Mouse (Mus musculus) large intestine, adult 2 months (tissue): Measurements from ENCODE around the gene Peli3. TPM values are rescaled to one million over a fixed set of nuclear protein-coding genes. Genes with fewer than 3 reads are reported as not detected.

Source experiments
- DNase-seq: peaks from one replicate; pipeline ENCODE4 v3.0.0-alpha.2; 2012; ENCODE audit warnings: low read depth, low spot score
- WGBS: fragments of 180-500 bp; shearing (Covaris S2); methylation state at CpG from one replicate; pipeline ENCODE4 v1.1.7; 2018; 5-methylcytosine and 5-hydroxymethylcytosine counted together
- polyA plus RNA-seq: library from polyadenylated mRNA; depleted of rRNA; stranded (reverse); fragments of >200 nt; gene quantifications from 2 replicates; pipeline ENCODE4 v1.2.3, GENCODE M21; 2012; rRNA removed

Gene Peli3
- polyA plus RNA-seq, 1 experiment = 1.1 TPM

DNA sequence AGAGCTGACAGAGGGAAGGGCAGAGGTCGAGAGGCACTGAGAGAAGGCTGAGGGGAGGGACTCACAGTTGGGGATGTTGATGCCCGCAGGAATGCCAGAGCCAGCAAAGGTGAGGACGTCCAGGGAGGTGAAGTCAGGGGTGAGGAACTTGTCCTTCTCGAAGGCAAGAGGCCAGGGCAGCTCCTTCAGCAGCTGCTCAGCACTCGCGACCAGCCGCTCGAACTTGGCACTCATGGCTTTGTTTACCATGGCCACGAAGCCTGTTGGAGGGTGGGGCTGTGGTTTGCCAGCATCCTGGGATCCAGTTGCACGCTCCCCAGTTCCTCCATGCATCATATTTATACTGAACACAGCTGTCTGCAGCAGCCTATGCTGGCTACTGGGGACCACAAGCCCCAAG is 26.1 kb downstream of the Peli3 start:
- DNase-seq = no peak
- WGBS = 58% methylated on average over 10 of the region's 10 CpGs

DNA sequence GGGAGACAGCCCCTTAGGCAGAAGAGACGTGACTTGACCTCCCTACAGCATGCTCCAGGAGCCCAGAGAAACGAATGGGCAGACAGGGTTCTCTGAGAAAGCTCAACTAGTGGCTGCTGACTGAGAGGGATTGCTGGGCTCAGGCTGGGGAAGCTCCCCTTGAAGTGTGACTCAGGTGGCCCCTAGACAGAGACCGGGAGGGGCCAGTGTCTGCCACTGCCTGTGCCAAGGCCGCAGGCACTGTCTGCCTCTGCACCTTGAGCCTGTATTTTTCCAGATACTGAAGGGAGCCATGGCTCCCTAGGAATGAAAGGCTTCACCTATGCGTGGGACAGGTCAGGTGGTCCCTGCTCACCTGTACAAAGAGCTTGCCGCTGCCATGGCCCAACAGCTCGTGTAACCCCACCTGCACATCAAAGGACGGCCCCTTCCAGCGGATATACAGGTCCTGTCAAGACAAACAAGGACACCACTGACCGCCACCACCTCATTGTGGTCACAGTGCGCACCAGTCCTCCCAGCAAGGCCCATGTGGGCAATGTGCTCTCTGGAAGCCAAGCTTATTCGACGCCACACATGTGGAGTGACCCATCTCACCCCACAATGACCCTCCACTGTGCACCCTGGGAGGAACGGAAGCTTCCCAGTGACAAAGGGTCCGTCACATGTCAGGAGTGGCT is 26.9 kb downstream of the Peli3 start:
- no peak for DNase-seq
- 91% methylated on average over 15 of the region's 15 CpGs for WGBS

DNA sequence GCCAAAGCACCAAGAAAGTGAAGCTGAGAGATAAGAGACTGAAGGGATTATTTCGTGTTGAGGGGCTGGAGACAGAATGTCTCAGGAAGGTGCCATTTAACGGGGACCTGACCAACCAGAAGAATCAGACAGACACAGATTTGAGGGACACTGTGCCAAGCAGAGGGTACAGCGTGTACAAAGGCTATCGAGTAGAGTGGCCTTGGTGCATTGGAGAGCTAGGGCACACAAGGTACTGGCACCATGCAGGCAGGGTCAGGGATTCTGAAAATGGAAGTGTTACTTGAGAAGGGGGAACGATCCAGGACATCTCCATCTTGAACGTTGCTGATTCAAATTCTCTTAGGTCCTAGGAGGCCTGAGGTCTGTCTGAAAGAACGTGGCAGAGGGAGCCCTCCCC is 33.6 kb downstream of the Peli3 start:
- WGBS = 94% methylated on average over 7 of the region's 7 CpGs
- DNase-seq = no peak

DNA sequence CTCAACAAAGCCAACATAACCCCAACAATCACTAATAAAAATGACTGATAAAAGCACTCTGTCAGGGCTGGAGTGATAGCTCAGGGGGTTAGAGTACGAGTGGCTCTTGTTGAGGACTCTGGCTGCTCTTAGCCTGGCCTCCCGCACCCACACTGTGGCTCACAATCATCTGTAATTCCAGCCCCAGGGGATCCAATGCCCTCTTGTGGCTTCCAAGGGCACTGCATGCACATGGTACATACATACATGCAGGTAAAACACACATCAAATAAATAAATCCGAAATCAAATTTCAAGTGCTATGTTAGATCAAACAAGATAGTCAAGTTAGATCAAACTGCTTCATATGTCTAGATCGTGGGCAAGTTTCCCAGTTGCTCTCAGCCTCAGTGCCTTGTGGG is 34.8 kb downstream of the Peli3 start:
- WGBS = 90% methylated on average over 4 of the region's 4 CpGs
- no peak for DNase-seq

DNA sequence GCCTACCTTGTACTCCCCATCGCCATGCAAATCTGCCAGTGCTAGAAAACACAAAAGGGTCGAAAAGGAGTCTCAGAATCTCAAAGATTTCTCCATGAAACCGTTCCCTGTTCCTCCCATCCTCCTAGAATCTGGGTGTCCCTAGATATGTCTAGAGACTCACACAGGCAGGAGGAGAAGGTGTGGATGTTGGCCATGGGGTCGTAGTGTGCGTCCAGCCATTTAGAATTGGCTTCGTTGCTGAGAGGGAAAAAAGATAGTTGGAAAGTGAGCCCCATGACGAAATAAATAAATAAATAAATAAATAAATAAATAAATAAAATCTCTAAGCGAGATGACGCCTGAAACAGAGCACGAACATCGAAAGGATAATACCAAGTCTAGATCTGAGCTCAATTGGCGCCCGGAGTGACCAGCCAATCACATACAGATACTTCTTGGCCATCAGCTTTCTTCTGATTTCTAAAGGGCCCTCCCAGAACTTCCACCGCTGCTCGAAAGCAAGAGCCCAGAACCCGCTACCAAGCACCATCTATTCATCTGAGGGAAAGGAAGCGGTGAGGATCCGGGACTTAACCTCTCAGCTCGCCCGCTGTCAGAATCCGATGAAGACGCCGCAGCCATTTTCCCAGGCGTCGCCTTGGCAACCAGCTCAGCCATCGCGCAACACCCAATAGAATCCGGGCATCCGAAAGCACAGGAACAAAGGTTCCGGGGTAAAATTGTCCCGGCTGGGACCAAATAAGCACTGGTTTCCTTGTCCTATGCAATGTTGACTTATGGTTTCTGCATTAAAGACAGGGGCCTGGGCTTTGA is 36.7 kb downstream of the Peli3 start, which contains the start of gene Bbs1:
Bbs1 (minus strand) TSS at position 650 of the 816 bp plus-strand sequence.
- WGBS = 7% methylated on average over 31 of the region's 31 CpGs
- no peak for DNase-seq

DNA sequence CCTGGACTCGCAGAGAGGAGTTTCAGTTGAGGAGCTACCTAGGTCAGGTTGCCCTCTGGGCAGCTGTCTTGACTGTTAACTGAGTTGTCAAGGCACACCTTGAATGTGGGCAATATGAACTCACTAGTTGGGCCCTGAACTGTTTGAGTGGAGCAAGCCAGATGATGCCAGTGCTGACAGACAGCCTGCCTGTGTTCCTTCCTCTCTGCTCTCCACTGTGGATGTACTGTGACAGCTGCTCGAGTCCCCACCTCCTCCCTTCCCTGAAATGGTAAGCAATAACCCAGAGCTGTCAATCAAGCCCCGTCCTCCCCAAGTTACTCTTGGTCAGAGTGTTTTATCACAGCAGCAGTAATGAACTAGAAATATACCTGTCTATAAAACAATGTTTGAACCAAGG is 43.0 kb downstream of the Peli3 start:
- WGBS = 69% methylated on average over 3 of the region's 3 CpGs

DNA sequence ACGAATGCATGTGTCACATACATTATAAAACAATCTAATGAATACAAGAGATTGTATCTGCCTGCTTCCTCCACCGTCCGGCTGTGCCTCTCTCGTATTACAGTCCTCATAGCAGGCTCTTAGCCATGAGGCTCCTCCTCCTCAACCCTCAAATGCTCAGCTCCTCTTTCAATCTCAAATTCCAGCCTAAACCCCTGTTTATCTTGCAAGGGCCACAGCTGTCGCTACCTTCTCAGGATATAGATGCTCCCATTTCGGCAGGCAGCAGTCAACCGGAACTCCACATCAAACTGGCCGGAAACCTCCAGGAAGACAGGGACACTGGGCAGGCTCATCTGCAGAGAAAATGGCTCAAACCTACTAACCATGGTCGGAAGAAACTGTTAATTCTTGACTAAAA is 44.0 kb downstream of the Peli3 start:
- 72% methylated on average over 9 of the region's 9 CpGs for WGBS
- DNase-seq = no peak

More for the DNA sequence above, 43.0 kb downstream of the Peli3 start:
- no peak for DNase-seq

DNA sequence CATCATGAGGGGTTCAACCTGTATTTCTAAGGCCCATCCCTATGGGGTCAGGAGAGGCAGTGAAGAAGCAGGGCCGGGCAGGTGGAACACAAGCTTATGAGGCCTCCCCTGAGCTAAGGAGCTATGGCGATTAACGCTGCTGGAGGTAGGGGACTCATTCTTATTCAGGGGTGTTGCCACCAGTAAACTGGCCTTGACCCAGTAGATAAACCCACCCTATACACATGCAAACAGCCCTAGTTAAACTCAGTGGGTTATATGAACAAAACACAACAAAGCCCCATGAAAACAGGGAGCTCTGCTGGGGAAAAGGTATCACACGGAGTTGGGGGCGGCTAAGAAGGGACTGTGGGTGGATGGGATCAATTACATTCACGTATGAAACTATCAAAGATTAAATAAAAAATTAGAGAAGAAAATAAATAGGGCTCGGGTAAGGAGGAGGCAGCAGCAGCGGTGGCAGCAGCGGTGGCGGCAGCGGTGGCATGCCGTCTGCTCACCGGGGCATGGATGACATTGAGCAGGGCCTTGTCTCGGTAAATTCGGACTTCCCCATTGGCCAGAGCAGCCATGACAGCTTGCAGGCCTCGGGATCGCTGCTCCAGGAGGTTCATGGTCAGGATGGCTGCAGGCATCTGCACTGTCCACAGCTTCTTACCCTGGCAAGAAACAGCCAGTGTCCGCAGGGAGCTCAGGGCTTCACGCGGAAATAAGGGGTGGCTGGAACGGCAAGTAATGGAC is 46.0 kb downstream of the Peli3 start:
- DNase-seq = no peak
- WGBS = 69% methylated on average over 21 of the region's 21 CpGs

DNA sequence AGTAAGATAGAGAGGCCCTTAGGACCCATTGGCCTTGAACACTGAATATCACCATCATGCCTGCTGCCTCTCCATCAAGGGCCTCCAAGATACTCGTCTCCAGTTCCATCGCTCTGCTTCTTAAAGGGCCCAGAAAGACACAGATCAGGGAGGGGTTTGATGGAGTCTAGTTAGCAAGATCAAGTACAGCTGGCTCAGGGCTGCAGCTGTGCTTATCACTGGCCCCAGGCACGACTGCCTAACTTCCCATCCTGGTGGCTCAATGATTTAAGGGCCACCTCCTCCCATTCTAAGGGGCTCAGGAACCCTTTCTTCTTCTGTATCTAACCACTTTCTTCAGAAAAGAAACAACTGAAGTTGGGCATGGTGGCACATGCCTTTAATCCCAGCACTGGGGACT is 51.1 kb downstream of the Peli3 start:
- DNase-seq = no peak
- 64% methylated on average over 3 of the region's 3 CpGs for WGBS

DNA sequence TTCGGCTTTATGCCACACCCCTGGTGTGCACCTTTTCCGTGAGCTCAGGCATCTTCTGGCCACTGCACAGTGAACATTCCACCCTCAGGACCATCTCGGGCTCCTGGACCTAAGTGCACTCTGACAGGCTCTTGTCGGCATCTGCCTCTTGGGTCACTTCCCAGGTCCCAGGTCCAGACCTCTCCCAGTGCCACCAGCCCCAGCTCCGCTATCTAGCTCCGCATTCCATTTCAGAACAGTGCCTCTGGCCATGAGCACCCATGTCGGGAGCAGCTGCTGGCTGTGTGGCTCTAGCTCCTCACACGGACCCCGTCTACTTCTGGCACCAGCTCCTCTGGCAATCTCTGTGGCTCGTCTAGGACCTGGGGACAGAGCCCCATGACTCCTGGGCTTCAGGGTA is 53.1 kb downstream of the Peli3 start:
- WGBS = 82% methylated on average over 10 of the region's 10 CpGs
- no peak for DNase-seq

DNA sequence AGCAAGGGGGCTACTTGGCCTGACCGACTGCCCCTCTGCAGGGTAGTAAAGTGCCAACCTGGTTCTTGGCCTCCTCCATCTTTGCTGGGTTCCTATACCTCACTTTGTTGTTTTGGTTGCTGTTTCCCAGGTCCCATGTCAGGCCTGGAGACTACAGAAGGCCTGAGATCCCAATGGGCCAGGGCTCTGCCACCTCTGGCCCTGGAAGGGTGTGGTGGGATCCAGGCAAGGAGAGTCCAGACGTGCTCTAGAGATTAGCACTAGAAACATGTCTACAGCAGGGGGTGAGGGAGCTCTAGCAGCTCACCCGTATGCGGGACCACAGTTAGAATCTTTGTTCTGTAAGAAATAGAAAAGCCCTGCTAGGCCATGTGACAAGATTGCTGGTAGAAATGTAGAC is 59.0 kb downstream of the Peli3 start:
- no peak for DNase-seq
- 86% methylated on average over 4 of the region's 4 CpGs for WGBS

Other genes with a start within 250 kb of the Peli3 start
- 0.29 TPM in 1 of 2 replicates, not detected in the other for gene Gm960, start 244.5 kb downstream of the Peli3 start, polyA plus RNA-seq
- 0.12 and 0.15 TPM in 2 replicates for gene Sptbn2, start 232.0 kb downstream of the Peli3 start, polyA plus RNA-seq
- gene Rbm4b, start 186.6 kb downstream of the Peli3 start, polyA plus RNA-seq = 3.6 and 4.6 TPM in 2 replicates
- 39.5 and 48.7 TPM in 2 replicates for gene Rbm4, start 149.2 kb downstream of the Peli3 start, polyA plus RNA-seq
- 18.5 and 22.6 TPM in 2 replicates for gene Gm21992, start 131.5 kb downstream of the Peli3 start, polyA plus RNA-seq
- 39.5 and 48.9 TPM in 2 replicates for gene Rbm14, start 131.5 kb downstream of the Peli3 start, polyA plus RNA-seq
- gene Ccs, start 103.8 kb downstream of the Peli3 start, polyA plus RNA-seq = 42.6 and 46.5 TPM in 2 replicates
- gene Ccdc87, start 103.8 kb downstream of the Peli3 start, polyA plus RNA-seq = 0.09 and 0.19 TPM in 2 replicates
- 12.1 and 13.7 TPM in 2 replicates for gene Ctsf, start 88.0 kb downstream of the Peli3 start, polyA plus RNA-seq
- gene Actn3, start 65.2 kb downstream of the Peli3 start, polyA plus RNA-seq = 0.40 and 0.66 TPM in 2 replicates
- gene Zdhhc24, start 64.5 kb downstream of the Peli3 start, polyA plus RNA-seq = 14.8 and 20.9 TPM in 2 replicates
- 1.3 and 1.5 TPM in 2 replicates for gene Bbs1, start 36.5 kb downstream of the Peli3 start, polyA plus RNA-seq
- gene Dpp3, start 14.8 kb downstream of the Peli3 start, polyA plus RNA-seq = 126 and 154 TPM in 2 replicates
- 32.3 and 36.2 TPM in 2 replicates for gene Mrpl11, start 19.0 kb upstream of the Peli3 start, polyA plus RNA-seq
- gene Npas4, start 47.2 kb upstream of the Peli3 start, polyA plus RNA-seq = 1.4 and 1.6 TPM in 2 replicates
- 3.6 and 6.8 TPM in 2 replicates for gene Slc29a2, start 80.7 kb upstream of the Peli3 start, polyA plus RNA-seq
- 13.6 and 14.7 TPM in 2 replicates for gene B4gat1, start 95.7 kb upstream of the Peli3 start, polyA plus RNA-seq
- gene AC124502.3, start 95.8 kb upstream of the Peli3 start, polyA plus RNA-seq = 0.64 and 0.67 TPM in 2 replicates
- 44.3 and 46.3 TPM in 2 replicates for gene Brms1, start 98.2 kb upstream of the Peli3 start, polyA plus RNA-seq
- gene Rin1, start 107.4 kb upstream of the Peli3 start, polyA plus RNA-seq = 3.2 and 7.0 TPM in 2 replicates
- 4.1 and 5.4 TPM in 2 replicates for gene Cd248, start 125.0 kb upstream of the Peli3 start, polyA plus RNA-seq
- 1.8 and 2.0 TPM in 2 replicates for gene Tmem151a, start 142.4 kb upstream of the Peli3 start, polyA plus RNA-seq
- 224 and 270 TPM in 2 replicates for gene Yif1a, start 145.4 kb upstream of the Peli3 start, polyA plus RNA-seq
- 1.3 and 1.5 TPM in 2 replicates for gene Cnih2, start 155.4 kb upstream of the Peli3 start, polyA plus RNA-seq
- gene Rab1b, start 163.9 kb upstream of the Peli3 start, polyA plus RNA-seq = 181 and 205 TPM in 2 replicates
- gene Klc2, start 175.4 kb upstream of the Peli3 start, polyA plus RNA-seq = 13.6 and 17.0 TPM in 2 replicates